Mouse (Mus musculus) layer of hippocampus, adult 18-20 months (tissue): Measurements from ENCODE around the gene Ly6c1. TPM values are rescaled to one million over a fixed set of nuclear protein-coding genes. Genes with fewer than 3 reads are reported as not detected.
"Not testable (repeated sequence)": the region's sequence is repeated elsewhere in the genome, so short reads cannot be mapped to it uniquely, and the experiment has no call there.

Experiments used
- DNase-seq, 2 experiments: peaks; one replicate each; pipeline ENCODE4 v3.0.0; 2022; ENCODE audit warnings: low spot score in 2 of 2
- long read RNA-seq: library from polyadenylated mRNA; stranded (forward); transcript quantifications from one replicate; pipeline ENCODE4 v2.0.0, GENCODE M21; 2021
- total RNA-seq, 2 experiments: library from RNA; stranded (reverse); gene quantifications; 2 replicates each; pipeline ENCODE4 v1.2.3; 2021

The Ly6c1 gene
- 10 to 100 TPM; 59.8 to 63.1 TPM for total RNA-seq
- long read RNA-seq, partial matches to known transcripts = 4 of 11 reads
- long read RNA-seq, other reads (novel, unspliced or antisense) = 0 of 11 reads

DNA sequence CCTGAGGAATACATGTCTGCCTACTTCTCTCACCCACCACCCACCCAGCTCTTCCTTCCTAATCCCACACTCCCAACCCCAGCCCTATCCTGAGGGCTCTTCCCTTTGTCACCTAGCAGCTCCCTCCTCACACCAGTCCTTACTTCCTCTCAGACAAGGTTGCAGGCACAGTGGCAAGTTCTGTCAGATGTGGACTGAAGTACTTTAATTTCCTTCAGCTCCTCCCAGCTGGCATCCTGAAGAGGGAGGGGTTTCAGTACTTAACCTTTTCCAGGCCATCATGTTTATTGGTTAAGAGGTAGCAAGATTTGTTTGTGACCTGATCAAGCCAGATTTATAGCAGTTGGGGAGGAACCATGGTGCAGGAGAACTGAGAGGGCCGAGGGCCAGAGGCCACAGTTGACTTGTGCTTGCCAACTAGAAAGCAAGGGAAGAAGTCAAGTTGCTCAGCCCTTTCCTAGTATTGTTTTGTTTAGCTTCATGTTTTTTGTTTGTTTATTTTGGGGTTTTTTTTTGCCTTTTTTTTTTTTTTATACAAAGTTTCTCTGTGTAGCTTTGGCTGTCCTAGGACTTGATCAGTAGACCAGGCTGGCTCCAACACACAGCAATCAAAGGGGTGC is at the start of gene Ly6c1:
Ly6c1 (minus strand) TSS at position 189 of the 620 bp plus-strand sequence.
- DNase-seq = not testable (repeated sequence)

GRCm38 (mm10) chr15:75088041-75088440 is 39.4 kb upstream of the Ly6c1 start:
- DNase-seq = peak in 1 of 2 experiments; percentile 15

DNA sequence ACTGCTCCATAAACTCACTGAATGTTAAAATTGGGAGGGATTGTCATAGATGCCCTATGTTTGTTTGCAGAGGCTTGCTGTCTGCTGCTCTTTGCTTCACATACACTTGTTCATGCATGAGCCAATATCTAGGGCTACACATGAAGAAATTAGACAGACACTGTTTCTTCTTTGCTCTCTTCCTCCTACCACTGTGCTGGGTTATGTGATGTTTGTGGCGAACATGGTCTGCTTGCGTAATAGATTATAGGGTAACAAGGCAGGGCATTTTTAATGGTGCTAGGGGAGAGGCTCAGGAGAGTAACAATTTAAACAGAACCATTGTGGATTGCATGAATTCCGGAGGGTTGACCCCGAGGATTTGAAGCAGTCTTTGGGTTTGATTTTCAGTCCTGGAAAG is 21.3 kb upstream of the Ly6c1 start:
- DNase-seq = no peak

- DNase-seq = peak in 1 of 2 experiments; percentile 57
Observed at GRCm38 (mm10) chr15:75062030-75062574, 13.5 kb upstream of the Ly6c1 start.

DNA sequence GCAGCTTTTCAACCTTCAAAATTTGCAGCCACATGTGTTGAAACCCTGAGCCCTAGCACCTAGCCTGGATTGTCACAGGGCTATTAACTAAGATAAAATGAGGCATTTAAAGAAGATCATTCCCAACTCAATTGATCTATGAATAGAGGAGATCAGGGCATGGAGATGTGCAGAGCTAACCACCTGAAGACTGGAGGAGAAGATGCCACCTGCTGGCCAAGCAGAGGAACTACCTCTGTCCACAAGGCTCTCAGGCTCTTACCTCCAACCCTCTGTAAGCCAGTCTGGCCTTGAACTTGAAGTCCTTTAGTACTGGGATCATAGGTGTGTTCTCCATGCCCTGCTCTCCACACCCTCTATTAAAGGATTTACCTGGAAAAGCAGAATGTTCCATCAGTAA is 11.9 kb upstream of the Ly6c1 start:
- DNase-seq = peak in 1 of 2 experiments; percentile 51

DNA sequence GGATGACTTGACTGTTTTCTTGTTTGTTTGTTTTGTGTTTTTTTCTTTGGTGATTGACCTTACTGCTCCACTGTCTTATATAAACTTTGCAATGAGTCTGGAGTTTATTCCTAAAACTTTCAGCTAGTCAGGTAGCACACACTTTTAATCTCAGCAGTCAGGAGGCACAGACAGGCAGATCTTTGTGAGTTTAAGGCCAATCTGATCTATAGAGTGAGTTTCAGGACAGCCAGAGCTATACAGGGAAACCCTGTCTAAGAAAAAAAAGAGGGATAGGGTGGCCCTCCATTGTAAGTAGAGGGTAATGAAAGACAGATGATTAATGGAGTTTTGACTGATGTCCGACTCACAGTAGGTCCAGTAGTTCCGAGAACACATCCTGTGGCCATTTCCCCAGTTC is 7.4 kb upstream of the Ly6c1 start:
- no peak for DNase-seq

DNA sequence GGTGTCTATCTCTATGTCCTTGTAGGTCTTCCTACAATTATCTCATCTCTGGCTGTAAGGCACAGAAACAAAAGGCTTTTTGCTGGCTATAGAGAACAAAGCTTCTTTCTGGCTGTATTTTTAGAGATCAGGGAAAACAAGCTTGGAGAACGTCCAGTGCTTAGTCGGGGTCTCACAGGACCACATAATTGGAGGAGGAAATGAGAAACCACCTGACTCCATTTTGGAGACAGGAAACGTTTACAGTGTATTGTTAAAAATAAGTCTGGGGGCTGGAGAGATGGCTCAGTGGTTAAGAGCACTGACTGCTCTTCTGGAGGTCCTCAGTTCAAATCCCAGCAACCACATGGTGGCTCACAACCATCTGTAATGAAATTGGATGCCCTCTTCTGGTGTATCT is 6.8 kb upstream of the Ly6c1 start:
- not testable (repeated sequence) for DNase-seq

DNA sequence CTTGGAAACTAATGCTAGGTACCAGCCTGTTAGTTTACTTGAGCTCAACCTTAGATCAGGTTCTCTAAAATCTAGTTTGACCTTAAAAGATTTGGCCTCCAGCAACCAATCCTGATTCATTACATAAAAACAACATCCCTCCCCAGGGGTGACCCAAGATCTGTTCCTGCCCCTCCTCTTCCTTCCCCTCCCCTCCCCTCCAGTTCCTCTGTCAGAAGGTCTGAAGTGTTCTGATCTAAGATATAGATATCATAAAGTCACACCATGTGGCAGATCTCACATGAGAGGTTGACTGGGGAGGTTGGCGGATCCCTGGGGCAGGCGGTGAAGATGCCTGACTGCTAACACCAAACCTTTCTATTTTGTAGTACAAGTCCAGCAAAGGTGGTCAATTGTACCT is 3.8 kb upstream of the Ly6c1 start:
- DNase-seq = not testable (repeated sequence)

- not testable (repeated sequence) for DNase-seq
Observed at GRCm38 (mm10) chr15:75051141-75051540, 2.5 kb upstream of the Ly6c1 start.

GRCm38 (mm10) chr15:75050593-75050992 is 2.0 kb upstream of the Ly6c1 start:
- DNase-seq = not testable (repeated sequence)

DNA sequence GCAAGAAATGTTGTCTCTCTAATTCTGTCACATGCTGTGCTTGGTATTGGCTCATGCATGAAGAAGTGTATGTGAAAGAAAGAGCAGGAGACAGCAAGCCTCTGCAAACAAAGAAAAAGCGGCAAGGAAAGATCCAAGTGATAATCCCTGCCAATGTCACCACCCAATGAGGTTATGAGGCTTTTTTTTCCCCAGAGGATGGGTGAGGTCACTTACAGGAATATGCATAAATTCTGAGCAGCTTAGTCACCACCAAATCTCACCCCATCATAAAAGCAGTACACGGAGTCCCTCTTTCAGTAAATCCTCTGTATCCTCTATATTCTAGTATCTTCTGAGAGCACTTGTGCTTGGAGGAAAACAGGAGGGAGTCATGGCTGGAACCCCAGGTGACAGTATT is 1.2 kb upstream of the Ly6c1 start:
- not testable (repeated sequence) for DNase-seq

DNA sequence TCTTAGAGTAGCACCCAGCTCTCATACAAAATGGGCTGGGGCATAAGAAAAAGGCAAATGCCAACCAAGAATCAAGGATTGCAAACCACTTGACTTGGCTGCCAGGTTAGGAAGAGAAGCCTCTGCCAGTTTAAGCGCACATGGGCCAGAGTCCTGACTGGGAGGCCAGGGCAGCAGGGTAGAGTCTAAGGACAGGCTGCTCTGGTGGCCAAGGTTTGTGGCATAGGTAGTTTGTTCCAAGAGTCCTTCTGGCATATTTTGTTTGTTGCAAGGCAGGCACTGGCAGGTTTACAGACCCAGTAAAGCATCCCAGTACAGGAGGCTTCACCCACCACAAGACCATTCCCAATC is 685 bp downstream of the Ly6c1 start:
- DNase-seq = not testable (repeated sequence)

DNA sequence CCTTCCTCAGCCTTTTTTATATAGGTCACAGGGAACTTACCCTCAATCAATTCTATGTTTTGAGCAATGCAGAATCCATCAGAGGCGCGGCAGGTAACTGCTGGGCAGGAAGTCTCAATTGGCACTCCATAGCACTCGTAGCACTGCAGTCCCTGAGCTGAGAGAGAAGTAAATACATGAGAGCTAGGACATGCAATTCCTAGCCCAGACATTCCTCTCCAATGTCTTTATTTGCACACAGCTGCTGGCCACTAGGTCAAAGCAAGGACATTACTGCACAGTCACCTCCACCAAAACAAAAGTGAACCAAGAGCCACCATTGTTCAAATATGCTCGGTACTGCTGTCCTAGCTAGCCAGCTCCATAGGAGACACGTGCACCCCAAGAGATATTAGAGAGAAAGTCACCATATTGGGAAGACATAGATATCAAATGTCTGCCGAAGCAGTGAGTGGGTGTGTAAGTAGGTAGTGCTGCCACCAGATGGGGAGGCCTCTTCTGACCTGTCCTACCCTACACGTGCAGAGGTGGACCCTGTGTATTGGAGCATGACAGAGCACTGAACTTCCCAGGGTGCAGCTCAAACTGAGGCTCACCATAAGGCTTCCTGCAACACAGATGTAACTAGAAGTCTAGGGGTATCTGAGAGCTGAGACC is 1.2 kb downstream of the Ly6c1 start:
- not testable (repeated sequence) for DNase-seq

- DNase-seq = not testable (repeated sequence)
Observed at GRCm38 (mm10) chr15:75045501-75045900, 3.1 kb downstream of the Ly6c1 start.

- DNase-seq = not testable (repeated sequence)
Observed at GRCm38 (mm10) chr15:75021020-75021759, 27.4 kb downstream of the Ly6c1 start.

- peak in 1 of 2 experiments; percentile 3 for DNase-seq
Observed at GRCm38 (mm10) chr15:75019446-75019845, 29.2 kb downstream of the Ly6c1 start.

Other genes with a start within 250 kb of the Ly6c1 start
- not detected for gene Gml2, start 229.8 kb downstream of the Ly6c1 start, total RNA-seq
- gene 2010109I03Rik, start 151.8 kb downstream of the Ly6c1 start, total RNA-seq = not detected
- gene Ly6i, start 65.4 kb downstream of the Ly6c1 start, total RNA-seq = not detected
- gene Ly6a, start 50.8 kb downstream of the Ly6c1 start, total RNA-seq = 10 to 100 TPM; 24.4 to 25.7 TPM
- 1 to 10 TPM; 1.7 to 2.0 TPM for gene Ly6c2, start 63.1 kb upstream of the Ly6c1 start, total RNA-seq
- gene Ly6g, start 106.4 kb upstream of the Ly6c1 start, total RNA-seq = not detected
- not detected for gene BC025446, start 167.5 kb upstream of the Ly6c1 start, total RNA-seq
- gene Ly6f, start 219.6 kb upstream of the Ly6c1 start, total RNA-seq = not detected